Mouse (Mus musculus) mouse embryonic stem cell (cell line): ENCODE measurements around the gene Ccdc144b.

Source experiments
- in situ Hi-C, 2 experiments: fragments of 300-500 bp; cut with MboI; formaldehyde crosslinking; loops; 1 replicate in 1 of 2; 3 replicates in 1 of 2; pipeline ENCODE4 v1.14.3; 2019 to 2020; ENCODE audit warnings: low sequenced_read_pairs in 2 of 2, low pct_unique_long_range_greater_than_20kb in 1 of 2, mixed read lengths in 1 of 2; ENCODE audit not compliant: unreplicated experiment in 1 of 2

Gene Ccdc144b

GRCm38 (mm10) chr3:36053447-36053846, at the start of gene Ccdc144b:
TSS of gene Ccdc144b (minus strand) at chr3:36053547.
- in situ Hi-C loops, result no loop called here

- in situ Hi-C loops, result no loop called here
Measured at GRCm38 (mm10) chr3:36095371-36095770, 42.0 kb upstream of the Ccdc144b start.

GRCm38 (mm10) chr3:36087591-36087990, 34.2 kb upstream of the Ccdc144b start:
- in situ Hi-C loops, result no loop called here

GRCm38 (mm10) chr3:36085394-36085793, 32.0 kb upstream of the Ccdc144b start:
- in situ Hi-C loops, result no loop called here

- in situ Hi-C loops, result no loop called here
Measured at GRCm38 (mm10) chr3:36083381-36083780, 30.0 kb upstream of the Ccdc144b start.

- in situ Hi-C loops, result no loop called here
Measured at GRCm38 (mm10) chr3:36082843-36083242, 29.5 kb upstream of the Ccdc144b start.

- in situ Hi-C loops, result no loop called here
Measured at GRCm38 (mm10) chr3:36080741-36081140, 27.4 kb upstream of the Ccdc144b start.

GRCm38 (mm10) chr3:36079886-36080285, 26.5 kb upstream of the Ccdc144b start:
- in situ Hi-C loops, result no loop called here

- in situ Hi-C loops, result no loop called here
Measured at GRCm38 (mm10) chr3:36077386-36077785, 24.0 kb upstream of the Ccdc144b start.

- in situ Hi-C loops, result no loop called here
Measured at GRCm38 (mm10) chr3:36075466-36075865, 22.1 kb upstream of the Ccdc144b start.

GRCm38 (mm10) chr3:36074231-36074630, 20.9 kb upstream of the Ccdc144b start:
- in situ Hi-C loops, result no loop called here

GRCm38 (mm10) chr3:36071047-36071446, 17.7 kb upstream of the Ccdc144b start:
- in situ Hi-C loops, result no loop called here

- in situ Hi-C loops, result no loop called here
Measured at GRCm38 (mm10) chr3:36070436-36070835, 17.1 kb upstream of the Ccdc144b start.

GRCm38 (mm10) chr3:36067731-36068130, 14.4 kb upstream of the Ccdc144b start:
- in situ Hi-C loops, result no loop called here

GRCm38 (mm10) chr3:36065843-36066651, 12.7 kb upstream of the Ccdc144b start, which contains the start of gene Acad9:
TSS of gene Acad9 (plus strand) at chr3:36065979.
- in situ Hi-C loops, result no loop called here

GRCm38 (mm10) chr3:36065166-36065565, 11.8 kb upstream of the Ccdc144b start:
- in situ Hi-C loops, result no loop called here

- in situ Hi-C loops, result loop anchor here in 1 of 2 experiments (5.0 kb wide), 1 partner anchor 372 kb away; no protein-coding TSS in a partner anchor
Measured at GRCm38 (mm10) chr3:36064592-36065061, 11.3 kb upstream of the Ccdc144b start.

- in situ Hi-C loops, result loop anchor here in 1 of 2 experiments (5.0 kb wide), 1 partner anchor 368 kb away; no protein-coding TSS in a partner anchor
Measured at GRCm38 (mm10) chr3:36060096-36060850, 6.9 kb upstream of the Ccdc144b start.

GRCm38 (mm10) chr3:36049106-36049505, 4.2 kb downstream of the Ccdc144b start:
- in situ Hi-C loops, result no loop called here
